Mouse (Mus musculus) intestine, postnatal 0 days (tissue): ENCODE data around the gene Tmem132c. TPM values are rescaled to one million over a fixed set of nuclear protein-coding genes. Genes with fewer than 3 reads are reported as not detected.
A peak's percentile ranks its signal among the peaks of the same experiment; 100 is the strongest.

Experiments
- ATAC-seq: fragments of 200-750 bp; cut with Nextera tagmentation; 2 replicates; pipeline ENCODE4 v1.8.0; 2017; ENCODE audit warnings: mild to moderate bottlenecking, moderate TSS enrichment, moderate library complexity
- H3K27ac ChIP-seq: fragments of 300-500 bp; sonication (generic); 2 replicates; pipeline ENCODE4 v1.5.1; 2014; ENCODE audit warnings: mild to moderate bottlenecking, low read depth, low read length, moderate library complexity
- H3K27me3 ChIP-seq: fragments of 300-500 bp; sonication (generic); replicated peaks from 2 replicates; pipeline ENCODE4 v1.6.1; 2014; ENCODE audit warnings: low read length, mixed read lengths; ENCODE audit not compliant: control insufficient read depth, insufficient read depth
- H3K36me3 ChIP-seq: fragments of 300-500 bp; sonication (generic); 2 replicates; pipeline ENCODE4 v1.6.1; 2014; ENCODE audit warnings: mild to moderate bottlenecking, moderate library complexity; ENCODE audit not compliant: control insufficient read depth, insufficient read depth
- H3K4me1 ChIP-seq: fragments of 300-500 bp; sonication (generic); replicated peaks from 2 replicates; pipeline ENCODE4 v1.6.1; 2014; ENCODE audit warnings: antibody characterized with exemption, low read length, mixed read lengths; ENCODE audit not compliant: control insufficient read depth, insufficient read depth
- H3K4me2 ChIP-seq: fragments of 300-500 bp; sonication (generic); replicated peaks from 2 replicates; pipeline ENCODE4 v1.6.1; 2014; ENCODE audit warnings: low read depth, mild to moderate bottlenecking, moderate library complexity
- H3K4me3 ChIP-seq: fragments of 300-500 bp; sonication (generic); 2 replicates; pipeline ENCODE4 v1.5.1; 2014; ENCODE audit warnings: low read depth, low read length
- H3K9ac ChIP-seq: fragments of 300-500 bp; sonication (generic); 2 replicates; pipeline ENCODE4 v1.6.1; 2014; ENCODE audit warnings: mild to moderate bottlenecking, low read depth, low read length
- H3K9me3 ChIP-seq: fragments of 300-500 bp; sonication (generic); 2 replicates; pipeline ENCODE4 v1.6.1; 2016; ENCODE audit warnings: mixed run types; ENCODE audit not compliant: control insufficient read depth
- CTCF ChIP-seq: sonication (generic); IDR thresholded peaks from 2 replicates; pipeline ENCODE4 v1.5.1; 2016; ENCODE audit warnings: low read depth, mild to moderate bottlenecking, control low read depth, antibody characterized with exemption, moderate library complexity
- WGBS: fragments of 180-500 bp; shearing (Covaris S2); extraction: QIAGEN DNeasy Blood & Tissue Kit; methylation state at CpG from one replicate; pipeline ENCODE4 v1.1.7; 2014; 5-methylcytosine and 5-hydroxymethylcytosine counted together
- polyA plus RNA-seq: library from polyadenylated mRNA; unstranded; fragments of >200 nt; fragmentation: Nextera tagmentation; extraction: Ambion mirVana; gene quantifications from 2 replicates; pipeline ENCODE4 v1.2.1, GENCODE M21; 2015

The Tmem132c gene
- polyA plus RNA-seq, result 0.07 and 0.18 TPM in 2 replicates

- Histone ChIP-seq H3K4me1 (no peaks in the 10 kb centered on the region), H3K27me3 (peaks cover 54% of the 10 kb centered on the region), H3K9ac (no peak within 1 kb of the TSS), H3K27ac (no peak within 1 kb of the TSS), H3K4me2 (peak within 1 kb of the TSS; percentile 81), H3K9me3 (no peaks in the 10 kb centered on the region), H3K36me3 (no peaks in the 10 kb centered on the region), H3K4me3 (peak within 1 kb of the TSS; percentile 49)
- WGBS, result under 1% methylated on average over 58 of the region's 58 CpGs
- TF ChIP-seq CTCF, result no peak
- peak; percentile 53 for ATAC-seq
Measured at GRCm38 (mm10) chr5:127241136-127241924, at the start of gene Tmem132c. Gene Tmem132c (plus strand): TSS chr5:127241808.

- whole genome bisulfite sequencing, result 27% methylated on average over 5 of the region's 5 CpGs
- TF ChIP-seq CTCF, result no peak
- Histone ChIP-seq H3K9ac (no peak overlapping the region), H3K27ac (no peak overlapping the region), H3K4me3 (no peak overlapping the region), H3K4me1 (no peaks in the 10 kb centered on the region), H3K36me3 (no peaks in the 10 kb centered on the region), H3K9me3 (no peaks in the 10 kb centered on the region), H3K27me3 (no peaks in the 10 kb centered on the region), H3K4me2 (no peak overlapping the region)
- no peak for ATAC-seq
Measured at GRCm38 (mm10) chr5:127191881-127192280, 49.7 kb upstream of the Tmem132c start.

- no peaks in the 10 kb centered on the region for H3K27me3 ChIP-seq
- TF ChIP-seq CTCF, result peak; percentile 38
- no peak overlapping the region for H3K4me3 ChIP-seq
- no peaks in the 10 kb centered on the region for H3K4me1 ChIP-seq
- no peaks in the 10 kb centered on the region for H3K36me3 ChIP-seq
- H3K27ac ChIP-seq, result no peak overlapping the region
- no peak overlapping the region for H3K9ac ChIP-seq
- no peaks in the 10 kb centered on the region for H3K9me3 ChIP-seq
- no peak for ATAC-seq
- 58% methylated on average over 4 of the region's 4 CpGs for WGBS
- H3K4me2 ChIP-seq, result no peak overlapping the region
Measured at GRCm38 (mm10) chr5:127198850-127199249, 42.8 kb upstream of the Tmem132c start.

GRCm38 (mm10) chr5:127204881-127205280 is 36.7 kb upstream of the Tmem132c start:
- TF ChIP-seq CTCF, result no peak
- no peak for ATAC-seq

GRCm38 (mm10) chr5:127216389-127216788 is 25.2 kb upstream of the Tmem132c start:
- 73% methylated on average over 3 of the region's 3 CpGs for WGBS
- Histone ChIP-seq H3K4me2 (no peak overlapping the region), H3K4me1 (no peaks in the 10 kb centered on the region), H3K27me3 (no peaks in the 10 kb centered on the region), H3K4me3 (no peak overlapping the region), H3K27ac (no peak overlapping the region), H3K9ac (no peak overlapping the region), H3K36me3 (no peaks in the 10 kb centered on the region), H3K9me3 (no peaks in the 10 kb centered on the region)
- TF ChIP-seq CTCF, result no peak
- ATAC-seq, result no peak

More at GRCm38 (mm10) chr5:127204881-127205280, 36.7 kb upstream of the Tmem132c start:
- WGBS, result 86% methylated on average over 8 of the region's 8 CpGs
- Histone ChIP-seq H3K4me3 (no peak overlapping the region), H3K27ac (no peak overlapping the region), H3K4me2 (no peak overlapping the region), H3K36me3 (no peaks in the 10 kb centered on the region), H3K9me3 (0 out of 2 replicates have a peak, but pooled peaks cover 3% of the 10 kb centered on the region), H3K4me1 (no peaks in the 10 kb centered on the region), H3K9ac (no peak overlapping the region), H3K27me3 (no peaks in the 10 kb centered on the region)

- Histone ChIP-seq H3K4me2 (no peak overlapping the region), H3K27ac (no peak overlapping the region), H3K9ac (no peak overlapping the region), H3K27me3 (no peaks in the 10 kb centered on the region), H3K4me1 (no peaks in the 10 kb centered on the region), H3K9me3 (no peaks in the 10 kb centered on the region), H3K36me3 (no peaks in the 10 kb centered on the region), H3K4me3 (no peak overlapping the region)
- 53% methylated on average over 6 of the region's 6 CpGs for WGBS
- ATAC-seq, result no peak
- TF ChIP-seq CTCF, result no peak
Measured at GRCm38 (mm10) chr5:127217725-127218124, 23.9 kb upstream of the Tmem132c start.
